Mouse (Mus musculus) megakaryocyte progenitor cell, adult 5-6 weeks (primary cell): ENCODE results near the gene Fbxo40. TPM values are rescaled to one million over a fixed set of nuclear protein-coding genes. Genes with fewer than 3 reads are reported as not detected.

ENCODE experiments used
- ATAC-seq: replicated peaks from 2 replicates; pipeline ENCODE4 v1.8.0; 2016; ENCODE audit warnings: mild to moderate bottlenecking, moderate TSS enrichment, inconsistent platforms; ENCODE audit not compliant: poor library complexity
- total RNA-seq, 2 experiments: library from RNA; stranded (forward) in 1 of 2; stranded (reverse) in 1 of 2; fragments of 157-497, 149-512 nt in 1 of 2; fragments of 200-1000 nt in 1 of 2; gene quantifications; 2 replicates each; pipeline versions ENCODE4 v1.2.3 to v1.2.4; 2015 to 2017

The Fbxo40 gene
- total RNA-seq (2015) (0.12 and 0.67 TPM in 2 replicates), total RNA-seq (2017) (0.64 and 2.0 TPM in 2 replicates)

- no peak for ATAC-seq
These were observed at the start of gene Fbxo40 for GRCm38 (mm10) chr16:36989999-36990625. Gene Fbxo40, minus strand, starts transcription at chr16:36990467.

- ATAC-seq, result no peak
These were observed 44.5 kb upstream of the Fbxo40 start for GRCm38 (mm10) chr16:37034751-37035150.

GRCm38 (mm10) chr16:37031996-37032395 lies 41.7 kb upstream of the Fbxo40 start:
- ATAC-seq, result no peak

GRCm38 (mm10) chr16:37027581-37027980 lies 37.3 kb upstream of the Fbxo40 start:
- no peak for ATAC-seq

- no peak for ATAC-seq
These were observed 22.1 kb upstream of the Fbxo40 start for GRCm38 (mm10) chr16:37012336-37012735.

- peak; percentile 36 for ATAC-seq
These were observed 21.6 kb upstream of the Fbxo40 start for GRCm38 (mm10) chr16:37011922-37012289.

GRCm38 (mm10) chr16:37011061-37011921 lies 21.0 kb upstream of the Fbxo40 start, which contains the start of gene Polq:
Gene Polq, plus strand, starts transcription at chr16:37011786.
- ATAC-seq, result peak; percentile 97

GRCm38 (mm10) chr16:37010370-37010769 lies 20.1 kb upstream of the Fbxo40 start:
- ATAC-seq, result peak; percentile 75

GRCm38 (mm10) chr16:37009262-37009661 lies 19.0 kb upstream of the Fbxo40 start:
- ATAC-seq, result no peak

- ATAC-seq, result peak; percentile 90
These were observed 9.2 kb upstream of the Fbxo40 start for GRCm38 (mm10) chr16:36999366-36999972.

- ATAC-seq, result peak; percentile 81
These were observed 7.4 kb upstream of the Fbxo40 start for GRCm38 (mm10) chr16:36997650-36998049.

GRCm38 (mm10) chr16:36989493-36989892 lies 774 bp downstream of the Fbxo40 start:
- peak; percentile 78 for ATAC-seq

- no peak for ATAC-seq
These were observed 2.2 kb downstream of the Fbxo40 start for GRCm38 (mm10) chr16:36988066-36988465.

GRCm38 (mm10) chr16:36987399-36987798 lies 2.9 kb downstream of the Fbxo40 start:
- ATAC-seq, result no peak

GRCm38 (mm10) chr16:36985636-36986042 lies 4.6 kb downstream of the Fbxo40 start:
- peak; percentile 84 for ATAC-seq

GRCm38 (mm10) chr16:36983796-36984195 lies 6.5 kb downstream of the Fbxo40 start:
- no peak for ATAC-seq

GRCm38 (mm10) chr16:36979127-36979526 lies 11.1 kb downstream of the Fbxo40 start:
- no peak for ATAC-seq

GRCm38 (mm10) chr16:36963415-36963814 lies 26.9 kb downstream of the Fbxo40 start:
- ATAC-seq, result no peak

- ATAC-seq, result no peak
These were observed 35.2 kb downstream of the Fbxo40 start for GRCm38 (mm10) chr16:36955106-36955505.

- ATAC-seq, result no peak
These were observed 39.2 kb downstream of the Fbxo40 start for GRCm38 (mm10) chr16:36951029-36951428.

GRCm38 (mm10) chr16:36949614-36950336 lies 40.5 kb downstream of the Fbxo40 start:
- no peak for ATAC-seq
